Mouse (Mus musculus) left cerebral cortex, postnatal 25 days (tissue): ENCODE results near the gene Lrrc42. TPM values are rescaled to one million over a fixed set of nuclear protein-coding genes. Genes with fewer than 3 reads are reported as not detected.

ENCODE experiments used
- DNase-seq, 2 experiments: peaks; one replicate each; pipeline ENCODE4 v3.0.0; 2022; ENCODE audit warnings: low spot score in 2 of 2, mixed read lengths in 1 of 2
- intact Hi-C: fragments of 180-260 bp; cut with DNase I; formaldehyde crosslinking; loops from one replicate; pipeline ENCODE4 v1.15.1; 2025
- total RNA-seq, 2 experiments: library from RNA; stranded (reverse); gene quantifications; 2 replicates each; pipeline ENCODE4 v1.2.3; 2021

The Lrrc42 gene
- 10 to 100 TPM; 32.3 to 33.1 TPM for total RNA-seq

DNA sequence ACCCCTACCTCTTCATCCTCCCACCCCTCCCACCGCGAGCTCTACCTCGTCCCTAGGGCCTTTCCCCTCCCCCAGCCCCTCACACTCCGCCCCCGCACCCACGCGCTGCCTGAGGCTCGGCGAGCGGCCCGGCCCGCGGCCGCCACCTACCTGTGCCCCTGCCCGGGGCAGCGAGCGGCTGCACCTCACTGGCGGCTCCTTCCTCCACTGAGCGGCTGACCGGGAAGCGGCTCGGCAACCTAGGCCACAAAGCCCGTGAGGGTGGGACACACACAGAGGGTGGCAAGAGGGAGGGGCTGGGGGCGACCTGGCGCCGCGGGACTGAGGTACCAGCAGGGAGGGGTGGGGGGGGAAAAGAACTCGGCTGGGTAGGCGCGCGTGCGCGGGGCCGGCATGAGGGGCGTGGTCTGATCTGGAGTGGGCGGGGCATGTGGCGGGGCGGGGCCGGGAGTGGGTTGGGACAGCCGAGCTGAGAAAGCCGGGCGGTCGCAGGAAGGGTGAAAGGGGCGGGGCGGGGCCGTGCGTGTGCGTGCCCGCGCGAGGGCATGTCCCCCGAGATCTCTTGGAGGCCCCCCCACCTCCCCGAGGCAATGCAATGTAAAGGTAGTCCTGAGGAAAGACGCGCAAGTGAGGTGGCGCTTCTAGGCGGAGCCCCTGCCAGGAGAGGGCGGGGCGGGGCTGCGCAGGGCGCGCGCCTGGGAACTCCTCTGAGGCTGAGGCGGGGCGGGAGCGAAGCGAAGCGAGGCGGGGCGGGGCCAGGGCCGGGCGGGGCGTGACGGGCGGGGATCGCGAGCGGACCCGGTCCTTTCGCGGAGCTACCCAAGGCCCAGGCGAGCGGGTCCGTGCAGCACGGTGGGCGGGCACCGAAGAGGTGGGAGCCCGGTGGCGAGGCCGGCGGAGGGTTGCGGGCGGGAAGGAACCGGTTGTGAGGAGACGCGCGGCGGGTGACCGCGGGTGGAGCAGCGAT is at the start of gene Lrrc42, which contains the start of gene Hspb11:
Lrrc42 (minus strand) TSS at position 408 of the 967 bp plus-strand sequence.
Hspb11 (plus strand) TSS at position 469 of the 967 bp plus-strand sequence.
- intact Hi-C loops, result loop anchor here (1.0 to 10.0 kb wide), 2 partner anchors 61 to 401 kb away; partner anchors contain the start of gene Yipf1
- peak; percentile 92 to 95 for DNase-seq

DNA sequence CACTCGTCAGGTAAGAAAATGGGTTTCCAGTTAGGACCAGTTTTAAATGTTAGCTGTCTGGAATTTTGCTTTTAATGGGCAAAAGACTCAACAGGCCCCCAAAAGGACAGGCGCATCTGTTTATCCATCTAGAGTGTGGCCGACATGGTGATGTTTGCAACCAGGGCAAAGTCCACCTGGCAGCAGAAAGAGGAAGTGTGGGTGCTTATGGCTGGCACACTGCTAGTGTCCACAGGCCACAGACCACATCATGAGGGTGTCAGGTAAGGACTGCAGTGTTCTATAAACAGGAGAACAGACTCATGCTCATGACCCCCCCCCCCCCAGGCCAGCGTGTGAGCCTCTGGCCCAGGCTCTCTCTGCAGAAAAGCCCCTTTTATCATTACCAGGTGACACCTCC is 49.5 kb upstream of the Lrrc42 start:
- DNase-seq, result no peak
- intact Hi-C loops, result no loop called here

- intact Hi-C loops, result no loop called here
- no peak for DNase-seq
Measured at GRCm38 (mm10) chr4:107302221-107302620, 48.9 kb upstream of the Lrrc42 start.

GRCm38 (mm10) chr4:107300902-107301555 is 47.7 kb upstream of the Lrrc42 start:
- DNase-seq, result no peak
- intact Hi-C loops, result no loop called here

- intact Hi-C loops, result no loop called here
- DNase-seq, result no peak
Measured at GRCm38 (mm10) chr4:107300371-107300770, 47.0 kb upstream of the Lrrc42 start.

DNA sequence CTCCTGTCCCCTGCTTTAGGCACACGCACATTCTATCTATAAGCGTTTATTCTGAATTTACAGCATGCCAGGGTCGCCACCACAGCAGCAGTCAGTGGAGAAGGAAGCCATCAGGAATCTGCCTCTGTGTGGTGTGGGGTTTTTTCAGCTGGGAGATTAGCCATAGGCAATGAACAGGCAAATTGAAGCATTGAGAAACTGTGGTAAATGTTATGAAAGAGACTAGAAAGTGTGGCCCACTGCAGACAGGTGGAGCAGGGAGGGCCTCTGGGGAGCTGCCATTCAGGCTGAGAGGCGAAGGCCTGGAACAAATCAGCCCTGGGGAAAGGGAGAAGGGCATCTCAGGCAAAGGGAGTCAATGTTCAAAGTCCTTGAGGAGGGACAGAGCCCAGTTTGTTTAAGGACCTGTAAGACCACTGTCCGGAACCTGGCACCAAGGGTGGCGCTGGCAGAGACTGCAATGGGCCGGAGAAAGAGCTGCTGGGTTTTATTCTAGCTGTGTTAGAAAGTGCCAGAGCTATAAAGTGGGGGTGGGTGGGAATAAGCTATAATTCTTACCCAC is 46.5 kb upstream of the Lrrc42 start:
- intact Hi-C loops, result no loop called here
- DNase-seq, result no peak

DNA sequence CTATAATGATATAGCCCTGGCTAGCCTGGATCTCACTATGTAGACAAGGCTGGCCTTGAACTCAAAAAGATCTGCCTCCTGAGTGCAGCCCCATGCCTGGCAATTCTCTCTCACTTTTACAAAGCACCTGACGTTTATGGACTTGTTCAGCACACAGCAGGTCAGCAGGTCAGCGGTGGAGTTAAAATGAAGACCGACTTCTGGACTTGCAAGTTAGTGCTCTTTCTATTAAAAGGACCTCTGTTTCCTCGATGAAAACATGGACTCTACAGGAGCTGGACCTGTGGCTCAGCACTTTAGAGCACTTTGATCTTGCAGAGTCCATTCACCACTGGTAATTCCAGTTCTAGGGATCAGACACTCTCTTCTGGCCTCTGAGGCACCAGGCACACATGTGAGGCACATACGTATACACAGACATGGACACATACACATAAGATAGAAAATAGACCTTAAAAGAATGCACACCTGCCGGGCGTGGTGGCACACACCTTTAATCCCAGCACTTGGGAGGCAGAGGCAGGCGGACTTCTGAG is 44.8 kb upstream of the Lrrc42 start:
- intact Hi-C loops, result no loop called here
- DNase-seq, result no peak

DNA sequence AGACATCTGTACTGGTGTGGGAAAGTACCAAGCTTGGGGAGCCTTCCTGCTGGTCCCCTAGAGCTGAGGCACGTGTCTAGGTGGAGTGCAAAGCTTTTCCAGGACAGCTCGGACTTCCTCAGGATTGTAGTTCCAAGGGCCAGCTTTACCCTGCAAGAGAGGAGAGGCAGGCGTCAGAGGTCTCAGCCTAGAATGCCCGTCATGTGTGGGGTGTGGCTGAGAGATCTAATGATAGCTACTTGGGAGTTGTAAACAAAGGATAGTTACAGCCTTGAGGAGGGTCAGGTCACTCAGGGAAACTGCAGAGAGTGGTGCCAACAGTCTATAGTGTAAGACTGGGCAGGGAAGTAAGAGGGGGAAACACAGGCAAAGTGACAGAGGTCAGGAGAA is 38.9 kb upstream of the Lrrc42 start:
- no peak for DNase-seq
- intact Hi-C loops, result no loop called here

- intact Hi-C loops, result no loop called here
- peak; percentile 34 to 63 for DNase-seq
Measured at GRCm38 (mm10) chr4:107291611-107292272, 38.4 kb upstream of the Lrrc42 start.

GRCm38 (mm10) chr4:107287517-107287916 is 34.2 kb upstream of the Lrrc42 start:
- intact Hi-C loops, result no loop called here
- no peak for DNase-seq

GRCm38 (mm10) chr4:107286386-107286785 is 33.1 kb upstream of the Lrrc42 start:
- DNase-seq, result no peak
- intact Hi-C loops, result no loop called here

- intact Hi-C loops, result no loop called here
- no peak for DNase-seq
Measured at GRCm38 (mm10) chr4:107285446-107286200, 32.3 kb upstream of the Lrrc42 start.

- DNase-seq, result no peak
- intact Hi-C loops, result no loop called here
Measured at GRCm38 (mm10) chr4:107280843-107281475, 27.6 kb upstream of the Lrrc42 start.

DNA sequence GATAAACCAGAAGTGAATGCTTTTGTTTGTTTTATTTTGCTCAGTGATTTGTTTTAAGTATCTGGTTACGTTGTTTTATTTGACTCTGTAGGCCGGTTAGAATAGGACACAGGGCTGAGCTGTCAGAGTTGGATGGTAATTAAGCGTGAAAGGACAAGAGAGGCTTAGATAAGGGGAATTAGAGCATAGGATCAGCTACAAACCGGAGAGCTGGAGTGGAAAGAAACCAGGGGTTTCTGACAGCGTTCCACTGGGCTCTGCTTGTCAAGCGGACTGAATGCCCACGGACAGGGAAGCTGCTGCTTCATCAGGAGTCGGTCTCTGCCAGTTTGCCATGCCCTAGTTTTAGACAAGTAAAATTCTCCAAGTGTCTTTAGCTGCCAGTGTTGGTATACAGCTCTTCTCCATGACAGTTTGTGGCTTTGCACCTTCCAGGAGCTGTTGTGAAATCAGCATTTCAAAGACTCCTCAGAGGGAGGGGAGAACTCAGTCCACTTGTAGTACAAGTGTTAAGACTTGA is 24.9 kb upstream of the Lrrc42 start:
- intact Hi-C loops, result no loop called here
- no peak for DNase-seq

DNA sequence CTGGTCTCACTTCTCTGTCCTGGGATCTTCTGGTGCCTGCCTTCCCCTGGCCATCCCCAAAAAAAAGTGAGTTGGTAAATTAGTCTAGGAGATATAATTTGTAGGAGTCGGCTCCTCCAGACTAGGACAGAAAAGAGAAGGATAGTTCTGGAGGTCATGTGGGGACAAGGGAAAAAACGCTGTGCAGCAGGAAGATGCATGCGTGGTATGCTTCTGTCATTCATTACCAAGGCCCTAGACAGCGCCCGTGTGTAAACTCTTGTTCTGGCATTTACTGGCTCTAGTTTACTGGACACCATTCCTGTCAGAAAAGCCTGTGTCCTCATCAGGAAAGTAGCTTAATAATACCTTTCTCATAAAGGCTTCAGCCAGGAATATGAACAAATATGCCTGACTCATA is 21.2 kb upstream of the Lrrc42 start:
- intact Hi-C loops, result no loop called here

GRCm38 (mm10) chr4:107273683-107274082 is 20.4 kb upstream of the Lrrc42 start:
- no peak for DNase-seq

More for the DNA sequence above, 21.2 kb upstream of the Lrrc42 start:
- no peak for DNase-seq

GRCm38 (mm10) chr4:107260001-107260400 is 6.7 kb upstream of the Lrrc42 start:
- intact Hi-C loops, result no loop called here
- no peak for DNase-seq

More at GRCm38 (mm10) chr4:107273683-107274082, 20.4 kb upstream of the Lrrc42 start:
- intact Hi-C loops, result no loop called here

DNA sequence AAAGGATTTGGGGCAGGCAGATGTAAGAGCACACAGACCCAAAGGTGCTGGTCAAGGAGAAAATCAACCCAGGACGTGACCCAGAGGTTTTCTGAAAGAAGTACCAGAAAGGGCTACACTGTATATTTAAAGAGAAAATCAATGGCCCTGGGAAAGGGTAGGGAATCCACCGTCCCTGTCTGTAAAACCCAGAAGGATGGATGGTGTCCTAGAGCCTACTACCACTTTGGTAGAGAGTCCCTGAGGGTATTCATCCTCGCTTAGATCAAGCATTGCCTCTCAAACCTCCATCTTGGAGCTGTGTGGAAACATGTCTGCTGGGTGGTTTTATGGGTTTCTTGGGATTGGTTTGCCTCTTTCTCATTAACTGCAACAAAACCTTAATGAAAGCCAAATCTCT is 1.1 kb upstream of the Lrrc42 start:
- DNase-seq, result no peak
- intact Hi-C loops, result loop anchor here (10.0 kb wide), 1 partner anchor 400 kb away; no protein-coding TSS in a partner anchor
